Mouse (Mus musculus) frontal cortex, adult (tissue): ENCODE measurements around the gene Vmn2r96.
"Not testable (repeated sequence)": the region's sequence is repeated elsewhere in the genome, so short reads cannot be mapped to it uniquely, and the experiment has no call there.

Source experiments
- ATAC-seq: cut with Nextera tagmentation; 2 replicates; pipeline ENCODE4 v1.9.2; 2017; ENCODE audit warnings: mild to moderate bottlenecking, moderate library complexity, mixed read lengths; ENCODE audit not compliant: low TSS enrichment

The Vmn2r96 gene

GRCm38 (mm10) chr17:18572851-18573250, at the start of gene Vmn2r96:
TSS of gene Vmn2r96 (plus strand) at chr17:18573151.
- not testable (repeated sequence) for ATAC-seq

- ATAC-seq = no peak
Observed at GRCm38 (mm10) chr17:18523371-18523770, 49.6 kb upstream of the Vmn2r96 start.

DNA sequence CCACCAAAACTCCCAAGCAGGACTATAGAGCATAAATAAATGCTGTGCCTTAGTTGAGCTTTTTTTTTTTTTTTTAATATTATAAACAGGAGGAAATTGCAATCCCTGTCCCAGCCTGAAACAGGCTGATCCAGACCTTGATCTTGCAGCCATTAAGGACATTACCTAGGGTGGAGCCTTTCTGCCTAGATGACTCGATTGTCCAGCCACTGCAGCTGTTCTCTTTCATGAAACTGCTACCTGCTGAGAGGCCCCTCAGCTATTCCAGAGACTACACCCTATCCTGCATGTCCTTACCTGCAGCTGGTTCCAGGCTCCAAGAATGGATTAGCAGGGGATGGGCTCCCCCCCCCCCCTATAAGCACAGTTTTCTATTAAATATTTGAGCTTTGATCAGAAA, 49.0 kb upstream of the Vmn2r96 start:
- ATAC-seq = no peak

DNA sequence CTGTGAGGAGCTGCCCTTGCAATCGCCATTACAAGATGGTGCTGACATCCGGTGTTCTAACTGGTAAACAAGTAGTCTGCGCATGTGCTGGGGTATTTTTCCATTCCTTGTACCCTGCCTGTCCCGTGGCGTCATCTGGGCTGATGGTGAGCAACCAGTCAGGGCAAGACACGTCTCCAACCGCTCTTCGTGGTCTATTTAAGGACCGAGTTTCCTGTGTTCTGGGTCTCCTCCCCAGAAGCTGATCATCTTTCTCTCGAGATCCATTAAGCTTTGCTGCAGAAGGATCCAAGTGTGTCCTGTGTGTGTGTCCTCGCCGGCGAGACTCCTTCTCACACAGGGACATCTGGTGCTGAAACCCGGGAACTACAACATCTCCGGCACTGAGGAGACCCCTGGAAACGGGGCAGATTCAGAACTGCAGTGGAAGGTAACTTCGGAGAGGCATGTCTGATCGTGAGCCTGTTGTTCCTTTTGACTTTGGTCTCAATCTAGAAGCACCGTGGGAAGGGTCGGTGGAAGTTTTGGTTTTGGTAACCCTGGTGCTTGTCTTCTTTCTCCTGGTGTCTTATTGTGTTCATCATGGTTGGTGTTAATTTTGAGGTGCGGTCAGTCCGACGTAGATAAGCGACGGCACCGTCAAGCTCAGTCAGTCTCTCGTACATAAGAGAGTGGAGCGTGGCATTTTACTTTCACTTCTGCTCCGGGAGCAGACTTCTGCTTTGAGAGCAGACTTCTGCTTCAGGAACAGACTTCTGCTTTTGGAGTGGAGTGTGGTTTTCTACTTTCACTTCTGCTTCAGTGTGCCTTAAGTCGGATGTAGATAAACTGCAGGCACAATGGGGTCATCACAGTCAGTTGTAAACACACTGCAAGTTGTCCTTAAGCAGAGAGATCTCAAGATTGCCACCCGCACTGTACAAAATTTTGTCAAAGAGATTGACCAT, 14.5 kb upstream of the Vmn2r96 start:
- ATAC-seq = not testable (repeated sequence)

DNA sequence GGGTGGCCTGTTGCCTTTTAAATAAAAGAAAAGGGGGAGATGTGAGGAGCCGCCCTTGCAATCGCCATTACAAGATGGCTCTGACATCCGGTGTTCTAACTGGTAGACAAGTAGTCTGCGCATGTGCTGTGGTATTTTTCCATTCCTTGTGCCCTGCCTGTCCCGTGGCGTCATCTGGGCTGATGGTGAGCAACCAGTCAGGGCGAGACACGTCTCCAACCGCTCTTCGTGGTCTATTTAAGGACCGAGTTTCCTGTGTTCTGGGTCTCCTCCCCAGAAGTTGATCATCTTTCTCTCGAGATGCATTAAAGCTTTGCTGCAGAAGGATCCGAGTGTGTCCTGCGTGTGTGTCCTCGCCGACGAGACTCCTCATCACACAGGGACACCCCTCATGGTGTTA, 6.8 kb upstream of the Vmn2r96 start:
- ATAC-seq = not testable (repeated sequence)

- ATAC-seq = not testable (repeated sequence)
Observed at GRCm38 (mm10) chr17:18615151-18615550, 42.2 kb downstream of the Vmn2r96 start.

DNA sequence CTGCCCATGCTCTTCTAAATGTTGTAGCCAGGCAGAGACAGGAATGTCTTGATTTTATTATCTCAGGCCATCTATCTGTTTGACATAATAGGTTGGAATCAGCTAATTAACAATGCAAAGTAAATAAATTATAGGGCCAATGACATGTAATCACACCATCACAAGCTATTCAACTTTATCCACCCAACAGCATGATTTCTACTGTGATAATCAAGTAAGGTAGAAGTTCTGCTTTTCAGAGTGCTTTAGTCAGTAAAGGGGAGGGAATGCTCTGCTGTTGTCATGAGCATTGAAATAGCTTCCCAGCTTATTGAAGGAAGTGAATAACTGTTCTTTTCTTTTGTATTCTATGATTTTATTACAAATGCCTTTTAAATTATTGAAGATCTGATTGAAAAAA, 53.6 kb downstream of the Vmn2r96 start:
- no peak for ATAC-seq
